Mouse (Mus musculus) MEL (cell line): ENCODE results near the gene Reln.

Experiments used
- CTCF ChIP-seq, 3 experiments: IDR thresholded peaks in 2 of 3; conservative IDR thresholded peaks in 1 of 3; 2 replicates each; pipeline ENCODE4 v1.5.1; 2011 to 2012; ENCODE audit warnings: low read length in 3 of 3, low read depth in 2 of 3, mild to moderate bottlenecking in 2 of 3, improper control_type of control experiment in 1 of 3, inconsistent platforms in 1 of 3, mixed read lengths in 1 of 3, moderate library complexity in 1 of 3; ENCODE audit not compliant: control insufficient read depth in 1 of 3, insufficient read depth in 1 of 3, poor library complexity in 1 of 3, severe bottlenecking in 1 of 3
- EP300 ChIP-seq, 2 experiments: IDR thresholded peaks; 2 replicates each; pipeline ENCODE4 v1.6.1; 2011; ENCODE audit warnings: improper control_type of control experiment in 2 of 2, low read length in 2 of 2, low read depth in 1 of 2, mild to moderate bottlenecking in 1 of 2
- MAFK ChIP-seq: IDR thresholded peaks from 2 replicates; pipeline ENCODE4 v1.6.1; 2011; ENCODE audit warnings: low read depth, mild to moderate bottlenecking, low read length, improper control_type of control experiment, borderline replicate concordance
- MAX ChIP-seq: IDR thresholded peaks from 2 replicates; pipeline ENCODE4 v1.6.1; 2011; ENCODE audit warnings: low read length, improper control_type of control experiment
- MAZ ChIP-seq: IDR thresholded peaks from 2 replicates; pipeline ENCODE4 v1.6.1; 2012; ENCODE audit warnings: low read depth, mild to moderate bottlenecking, inconsistent platforms, low read length, improper control_type of control experiment
- MYC ChIP-seq: IDR thresholded peaks from 2 replicates; pipeline ENCODE4 v1.6.1; 2011; ENCODE audit warnings: low read depth, mild to moderate bottlenecking, low read length, improper control_type of control experiment, moderate library complexity
- NELFE ChIP-seq: IDR thresholded peaks from 2 replicates; pipeline ENCODE4 v1.6.1; 2011; ENCODE audit warnings: low read depth, low read length, improper control_type of control experiment
- POLR2A ChIP-seq, 2 experiments: IDR thresholded peaks; 2 replicates each; pipeline ENCODE4 v1.6.1; 2011 to 2012; ENCODE audit warnings: low read length in 2 of 2, mild to moderate bottlenecking in 2 of 2, control low read depth in 1 of 2, improper control_type of control experiment in 1 of 2, low read depth in 1 of 2, moderate library complexity in 1 of 2; ENCODE audit not compliant: control insufficient read depth in 1 of 2, insufficient read depth in 1 of 2, poor library complexity in 1 of 2
- POLR2AphosphoS5 ChIP-seq: IDR thresholded peaks from 2 replicates; pipeline ENCODE4 v1.6.1; 2012; ENCODE audit warnings: low read depth, borderline replicate concordance, mild to moderate bottlenecking, inconsistent platforms, low read length, moderate library complexity, mixed read lengths
- RCOR1 ChIP-seq: IDR thresholded peaks from 2 replicates; pipeline ENCODE4 v1.6.1; 2012; ENCODE audit warnings: low read depth, mild to moderate bottlenecking, inconsistent platforms, low read length, improper control_type of control experiment
- SIN3A ChIP-seq: IDR thresholded peaks from 2 replicates; pipeline ENCODE4 v1.6.1; 2012; ENCODE audit warnings: low read length, improper control_type of control experiment, inconsistent platforms
- TBP ChIP-seq: IDR thresholded peaks from 2 replicates; pipeline ENCODE4 v1.8.0; 2011; ENCODE audit warnings: low read depth, low read length, improper control_type of control experiment
- USF2 ChIP-seq, 2 experiments: IDR thresholded peaks; 2 replicates each; pipeline ENCODE4 v1.6.1; 2011 to 2012; ENCODE audit warnings: improper control_type of control experiment in 2 of 2, low read length in 2 of 2, borderline replicate concordance in 1 of 2, inconsistent platforms in 1 of 2, low read depth in 1 of 2, mild to moderate bottlenecking in 1 of 2; ENCODE audit not compliant: insufficient read depth in 1 of 2
- ZC3H11A ChIP-seq: IDR thresholded peaks from 2 replicates; pipeline ENCODE4 v1.6.1; 2012; ENCODE audit warnings: low read depth, mild to moderate bottlenecking, inconsistent platforms, low read length, improper control_type of control experiment

GRCm38 (mm10) chr5:22119296-22119695 is 225.2 kb downstream of the Reln start:
- no peak for TF ChIP-seq MYC
- TF ChIP-seq SIN3A = no peak
- TF ChIP-seq ZC3H11A = no peak
- no peak for TF ChIP-seq CTCF (IDR thresholded peaks at IDR 0.05 in 2 of 3, conservative IDR thresholded peaks at IDR 0.05 in 1 of 3; ENCODE audit: control insufficient read depth in 1 of 3, insufficient read depth in 1 of 3, low read depth in 2 of 3, low read length in 3 of 3, poor library complexity in 1 of 3, severe bottlenecking in 1 of 3)
- TF ChIP-seq EP300 (IDR thresholded peaks at IDR 0.05; ENCODE audit: low read depth in 1 of 2, low read length in 2 of 2) = no peak
- no peak for TF ChIP-seq NELFE
- TF ChIP-seq MAFK = no peak
- TF ChIP-seq MAX = no peak
- no peak for TF ChIP-seq MAZ
- TF ChIP-seq POLR2AphosphoS5 = no peak
- TF ChIP-seq POLR2A (IDR thresholded peaks at IDR 0.05; ENCODE audit: control insufficient read depth in 1 of 2, insufficient read depth in 1 of 2, low read depth in 1 of 2, low read length in 2 of 2, poor library complexity in 1 of 2) = no peak
- no peak for TF ChIP-seq TBP
- no peak for TF ChIP-seq RCOR1
- TF ChIP-seq USF2 (IDR thresholded peaks at IDR 0.05; ENCODE audit: borderline replicate concordance in 1 of 2, insufficient read depth in 1 of 2, low read depth in 1 of 2, low read length in 2 of 2) = no peak
